Comparison of ENCODE assay signal across 8 mouse cellular contexts in the genomic region with DNA sequence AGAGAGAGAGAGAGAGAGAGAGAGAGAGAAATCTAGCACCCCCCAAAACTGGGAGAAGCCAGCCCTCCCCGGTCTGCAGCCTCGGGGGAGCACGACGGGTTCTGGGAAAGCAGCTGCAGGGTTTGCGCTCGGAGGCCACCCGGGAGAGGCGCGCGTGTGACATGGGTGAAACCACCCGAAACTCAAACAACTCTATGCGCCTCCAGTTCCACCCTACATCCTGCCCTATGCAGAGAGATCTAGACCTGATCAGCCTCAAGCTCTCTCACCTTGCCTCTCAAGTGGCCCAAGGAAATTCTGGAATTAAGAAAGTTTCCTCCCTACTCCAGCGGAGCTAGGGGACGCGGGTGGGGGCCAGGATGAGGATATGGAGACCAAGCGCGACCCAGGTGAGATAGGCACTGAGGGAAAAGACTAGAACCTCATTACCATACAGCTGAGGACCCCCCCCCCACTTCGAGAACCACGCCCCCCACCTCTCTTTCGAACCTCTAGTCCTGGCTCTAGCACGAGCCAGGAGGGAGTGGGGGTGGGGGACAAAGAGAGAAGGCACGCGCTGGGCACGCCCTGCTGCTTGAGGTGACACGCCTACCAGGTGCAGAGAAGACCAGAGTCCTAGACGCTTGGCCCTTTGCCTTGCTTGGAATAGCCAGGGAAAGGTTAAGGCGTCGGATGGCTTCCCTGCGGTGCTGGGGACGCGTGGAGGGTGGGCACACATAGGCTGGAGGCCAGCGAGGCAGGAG. TPM values are rescaled to one million over a fixed set of nuclear protein-coding genes. Genes with fewer than 3 reads are reported as not detected.
A peak's percentile ranks its signal among the peaks of the same experiment; 100 is the strongest.
DNase-seq lines count a peak whose midpoint lies in the region; ATAC-seq and TF ChIP-seq lines count a peak whose summit lies in the region.

No protein-coding gene starts in this region.

- H3K36me3 ChIP-seq in hindbrain, postnatal 0 days (ENCODE audit: insufficient read depth, low read length), result no peaks in the 10 kb centered on the region
- no peaks in the 10 kb centered on the region for H3K36me3 ChIP-seq in liver, embryonic 12.5 days
- H3K36me3 ChIP-seq in small intestine, adult 2 months (ENCODE audit: control insufficient read depth, insufficient read depth, low read length), result no peaks in the 10 kb centered on the region

- TF ChIP-seq CTCF in bone marrow, adult 2 months (IDR thresholded peaks at IDR 0.05; ENCODE audit: control insufficient read depth, insufficient read depth, low read length), result no peak
- no peak for TF ChIP-seq CTCF in hindbrain, postnatal 0 days (IDR thresholded peaks at IDR 0.05; ENCODE audit: low read depth)
- TF ChIP-seq CTCF in small intestine, adult 2 months (IDR thresholded peaks at IDR 0.05; ENCODE audit: extremely low read depth, insufficient read length, insufficient replicate concordance, low read depth, low read length), result no peak

- no peaks in the 10 kb centered on the region for H3K9me3 ChIP-seq in hindbrain, postnatal 0 days (ENCODE audit: low read length)
- no peaks in the 10 kb centered on the region for H3K9me3 ChIP-seq in liver, embryonic 12.5 days (replicated peaks)

- no peak for TF ChIP-seq POLR2A in bone marrow, adult 2 months (IDR thresholded peaks at IDR 0.05; ENCODE audit: borderline replicate concordance, control insufficient read depth, low read depth, low read length)
- TF ChIP-seq POLR2A in small intestine, adult 2 months (IDR thresholded peaks at IDR 0.05; ENCODE audit: low read depth, low read length), result no peak

- WGBS in bone marrow, adult 2 months, result 1% methylated on average over 32 of the region's 32 CpGs
- 1% methylated on average over 32 of the region's 32 CpGs for WGBS in hindbrain, postnatal 0 days
- 1% methylated on average over 32 of the region's 32 CpGs for WGBS in liver, embryonic 12.5 days (ENCODE audit: insufficient replicate concordance)
- WGBS in small intestine, adult 2 months, result under 1% methylated on average over 32 of the region's 32 CpGs

- peak; percentile 46 for DNase-seq in CD4-positive, CD25-positive, alpha-beta regulatory T cell, adult 2 months (ENCODE audit: low read depth, low spot score)
- DNase-seq in hindbrain, postnatal 0 days (ENCODE audit: low spot score), result no peak
- no peak for DNase-seq in left cerebral cortex, adult 9 months (ENCODE audit: low spot score in 2 of 2)

- no peak overlapping the region for H3K4me3 ChIP-seq in bone marrow, adult 2 months (replicated peaks; ENCODE audit: control insufficient read depth, low read depth, low read length)
- H3K4me3 ChIP-seq in hindbrain, postnatal 0 days (ENCODE audit: low read length), result peak overlapping the region; percentile 55
- H3K4me3 ChIP-seq in liver, embryonic 12.5 days, result peak overlapping the region; percentile 53
- peak overlapping the region; percentile 64 for H3K4me3 ChIP-seq in small intestine, adult 2 months (ENCODE audit: low read depth, low read length)

- H3K4me2 ChIP-seq in hindbrain, postnatal 0 days (ENCODE audit: low read depth, low read length), result peak overlapping the region; percentile 98
- H3K4me2 ChIP-seq in liver, embryonic 12.5 days, result peak overlapping the region; percentile 72

- H3K9ac ChIP-seq in hindbrain, postnatal 0 days (replicated peaks; ENCODE audit: low read length), result no peak overlapping the region
- peak overlapping the region; percentile 30; the same call in 1 of the 2 replicates for H3K9ac ChIP-seq in liver, embryonic 12.5 days

- no peak for ATAC-seq in CD4-positive, CD25-positive, alpha-beta regulatory T cell, adult 4 months
- no peak for ATAC-seq in hindbrain, postnatal 0 days
- no peak for ATAC-seq in liver, embryonic 12.5 days
- no peak for ATAC-seq in inflammation-experienced regulatory T-cells, adult 6 months

- H3K4me1 ChIP-seq in bone marrow, adult 2 months (ENCODE audit: control insufficient read depth, insufficient read depth, low read length), result no peaks in the 10 kb centered on the region; the same call in 1 of the 2 replicates
- peaks cover 32% of the 10 kb centered on the region for H3K4me1 ChIP-seq in hindbrain, postnatal 0 days (ENCODE audit: insufficient read depth, low read length)
- H3K4me1 ChIP-seq in liver, embryonic 12.5 days, result peaks cover 69% of the 10 kb centered on the region
- peaks cover 28% of the 10 kb centered on the region for H3K4me1 ChIP-seq in small intestine, adult 2 months (ENCODE audit: control insufficient read depth, insufficient read depth, insufficient read length, low read length)

- peak overlapping the region; percentile 19; the same call in 1 of the 2 replicates for H3K27ac ChIP-seq in bone marrow, adult 2 months (ENCODE audit: control insufficient read depth, insufficient read depth, low read depth, low read length, poor library complexity)
- H3K27ac ChIP-seq in hindbrain, postnatal 0 days, result no peak overlapping the region
- no peak overlapping the region for H3K27ac ChIP-seq in liver, embryonic 12.5 days
- H3K27ac ChIP-seq in small intestine, adult 2 months (ENCODE audit: insufficient read depth, low read depth, low read length), result peak overlapping the region; percentile 33

- peaks cover 44% of the 10 kb centered on the region for H3K27me3 ChIP-seq in hindbrain, postnatal 0 days (ENCODE audit: insufficient read depth, low read length)
- peaks cover 95% of the 10 kb centered on the region for H3K27me3 ChIP-seq in liver, embryonic 12.5 days (replicated peaks)
- H3K27me3 ChIP-seq in small intestine, adult 2 months (ENCODE audit: control insufficient read depth, insufficient read depth, low read length), result peaks cover 6% of the 10 kb centered on the region

RNA-seq across cellular contexts. Expression of a gene that starts 0.8 kb away (rescaled TPM):
- not detected for polyA plus RNA-seq in CD4-positive, CD25-positive, alpha-beta regulatory T cell, adult 4 months (2017; shearing (Covaris generic))
- 0.25 TPM in 1 of 2 replicates, not detected in the other for polyA plus RNA-seq in bone marrow, adult 2 months (2011; ENCODE audit: insufficient read depth, insufficient read length, low replicate concordance, missing spikeins)
- 4.2 and 4.3 TPM in 2 replicates for total RNA-seq in hindbrain, postnatal 0 days (2014; rRNA removed)
- polyA plus RNA-seq in hindbrain, postnatal 0 days (2015; fragmentation: Nextera tagmentation; extraction: Ambion mirVana), result 2.4 and 2.6 TPM in 2 replicates
- polyA plus RNA-seq in liver, embryonic 12.5 days (2016; fragmentation: Nextera tagmentation; extraction: Ambion mirVana), result 3.0 and 3.1 TPM in 2 replicates
- polyA plus RNA-seq in small intestine, adult 2 months (2012; rRNA removed), result 9.8 and 22.1 TPM in 2 replicates
- not detected for polyA plus RNA-seq in inflammation-experienced regulatory T-cells, adult 6 months (2017; shearing (Covaris generic))

RNA-seq across cellular contexts. Expression of a gene that starts 26.3 kb away (rescaled TPM):
- polyA plus RNA-seq in CD4-positive, CD25-positive, alpha-beta regulatory T cell, adult 4 months (2017; shearing (Covaris generic)), result not detected
- polyA plus RNA-seq in bone marrow, adult 2 months (2011; ENCODE audit: insufficient read depth, insufficient read length, low replicate concordance, missing spikeins), result 0.59 and 6.2 TPM in 2 replicates
- total RNA-seq in hindbrain, postnatal 0 days (2014; rRNA removed), result 12.4 and 22.6 TPM in 2 replicates
- 11.4 and 12.6 TPM in 2 replicates for polyA plus RNA-seq in hindbrain, postnatal 0 days (2015; fragmentation: Nextera tagmentation; extraction: Ambion mirVana)
- polyA plus RNA-seq in liver, embryonic 12.5 days (2016; fragmentation: Nextera tagmentation; extraction: Ambion mirVana), result 1.0 and 1.4 TPM in 2 replicates
- polyA plus RNA-seq in small intestine, adult 2 months (2012; rRNA removed), result 5.8 and 6.9 TPM in 2 replicates
- not detected for polyA plus RNA-seq in inflammation-experienced regulatory T-cells, adult 6 months (2017; shearing (Covaris generic))

RNA-seq across cellular contexts. Expression of a gene that starts 36.2 kb away (rescaled TPM):
- 10 to 100 TPM in 1 of 2 experiments, 1 to 10 TPM in 1; 4.7 to 13.0 TPM for polyA plus RNA-seq in CD4-positive, CD25-positive, alpha-beta regulatory T cell, adult 4 months (2017; shearing (Covaris generic))
- polyA plus RNA-seq in bone marrow, adult 2 months (2011; ENCODE audit: insufficient read depth, insufficient read length, low replicate concordance, missing spikeins), result 6.5 and 9.7 TPM in 2 replicates
- 32.7 and 34.0 TPM in 2 replicates for total RNA-seq in hindbrain, postnatal 0 days (2014; rRNA removed)
- 18.3 and 20.5 TPM in 2 replicates for polyA plus RNA-seq in hindbrain, postnatal 0 days (2015; fragmentation: Nextera tagmentation; extraction: Ambion mirVana)
- polyA plus RNA-seq in liver, embryonic 12.5 days (2016; fragmentation: Nextera tagmentation; extraction: Ambion mirVana), result 9.8 and 10.3 TPM in 2 replicates
- 11.3 and 22.9 TPM in 2 replicates for polyA plus RNA-seq in small intestine, adult 2 months (2012; rRNA removed)
- polyA plus RNA-seq in inflammation-experienced regulatory T-cells, adult 6 months (2017; shearing (Covaris generic)), result 1 to 10 TPM; 5.5 to 6.1 (median 5.9) TPM

RNA-seq across cellular contexts. Expression of a gene that starts 53.7 kb away (rescaled TPM):
- polyA plus RNA-seq in CD4-positive, CD25-positive, alpha-beta regulatory T cell, adult 4 months (2017; shearing (Covaris generic)), result not detected
- 2.1 TPM in 1 of 2 replicates, not detected in the other for polyA plus RNA-seq in bone marrow, adult 2 months (2011; ENCODE audit: insufficient read depth, insufficient read length, low replicate concordance, missing spikeins)
- total RNA-seq in hindbrain, postnatal 0 days (2014; rRNA removed), result 28.3 and 28.4 TPM in 2 replicates
- 31.8 and 32.6 TPM in 2 replicates for polyA plus RNA-seq in hindbrain, postnatal 0 days (2015; fragmentation: Nextera tagmentation; extraction: Ambion mirVana)
- polyA plus RNA-seq in liver, embryonic 12.5 days (2016; fragmentation: Nextera tagmentation; extraction: Ambion mirVana), result 0.07 TPM in 1 of 2 replicates, not detected in the other
- polyA plus RNA-seq in small intestine, adult 2 months (2012; rRNA removed), result 2.1 and 3.0 TPM in 2 replicates
- polyA plus RNA-seq in inflammation-experienced regulatory T-cells, adult 6 months (2017; shearing (Covaris generic)), result under 1 TPM in 1 of 3 experiments, not detected in 2; 0.57 TPM

Comparison
In these comparisons a context has a peak if more than half of its experiments do, and no peak if none do; other contexts are left out.
1. H3K27ac ChIP-seq: peak in bone marrow, adult 2 months (single experiment) and small intestine, adult 2 months (single experiment); none in hindbrain, postnatal 0 days (single experiment) and liver, embryonic 12.5 days (single experiment).